Mouse (Mus musculus) testis, adult 2 months (tissue): ENCODE measurements around the gene 6030445D17Rik.

Experiments
- CTCF ChIP-seq: fragments of 200-500 bp; IDR thresholded peaks from 2 replicates; pipeline ENCODE4 v1.5.1; 2012; ENCODE audit warnings: low read depth, mild to moderate bottlenecking, inconsistent platforms, low read length, moderate library complexity; ENCODE audit not compliant: control insufficient read depth, insufficient read depth, insufficient replicate concordance
- POLR2A ChIP-seq: fragments of 200-500 bp; IDR thresholded peaks from 2 replicates; pipeline ENCODE4 v1.6.1; 2012; ENCODE audit warnings: low read depth, mild to moderate bottlenecking, inconsistent platforms, low read length, moderate library complexity; ENCODE audit not compliant: control insufficient read depth

DNA sequence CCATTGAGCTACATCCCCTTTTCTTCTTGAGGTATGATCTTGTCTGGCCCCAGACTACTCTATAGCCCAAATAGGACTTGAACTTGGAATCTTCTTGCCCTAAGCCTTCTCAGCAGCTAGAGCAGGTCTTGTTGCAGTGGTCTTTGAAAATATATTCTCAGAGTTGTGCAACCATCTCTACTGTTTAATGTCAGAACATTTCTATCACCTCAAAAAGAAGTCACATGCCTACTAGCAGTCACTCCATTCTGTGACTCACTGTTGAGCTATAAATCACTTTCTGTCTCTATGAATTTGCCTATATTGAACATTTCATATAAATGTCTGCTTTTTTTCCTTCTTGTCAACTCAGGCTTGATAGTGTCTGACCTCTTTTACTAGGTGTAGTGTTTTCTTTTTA lies 33.9 kb downstream of the 6030445D17Rik start:
- TF ChIP-seq CTCF (no peak), POLR2A (no peak)
